ENCODE assay signal across 9 mouse cellular contexts in the genomic region with DNA sequence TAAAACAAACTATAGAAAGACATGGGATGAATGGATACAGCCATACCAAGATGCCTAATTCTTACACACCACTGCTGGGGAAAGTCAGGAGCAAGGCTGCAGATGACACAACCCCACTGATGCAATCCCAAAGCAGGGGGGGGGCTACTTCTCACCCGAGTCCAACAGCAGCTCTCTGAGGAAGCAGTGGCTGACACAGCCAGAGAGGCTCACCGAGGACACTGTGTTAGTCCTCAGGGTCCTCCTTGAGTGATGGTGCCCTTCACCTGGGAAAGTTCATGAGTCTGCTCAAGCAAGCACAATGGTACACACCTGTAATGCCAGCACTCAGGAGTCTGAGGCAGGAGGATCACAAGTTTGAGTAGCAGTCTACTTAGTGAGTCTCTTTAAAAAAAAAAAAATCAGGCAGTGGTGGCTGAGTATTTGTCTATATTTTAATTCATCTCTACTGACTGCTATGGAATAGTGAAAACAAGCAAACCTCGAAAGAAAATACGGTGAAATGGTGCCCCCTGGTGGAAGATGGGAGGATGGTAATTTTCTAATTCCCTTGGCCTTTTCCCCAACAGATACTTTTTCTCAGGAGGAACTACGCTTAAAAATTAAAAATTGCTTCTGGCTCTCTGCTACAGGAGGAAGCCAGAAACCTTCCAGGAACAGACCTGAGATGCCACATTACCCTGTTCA. TPM values are rescaled to one million over a fixed set of nuclear protein-coding genes. Genes with fewer than 3 reads are reported as not detected.
DNase-seq lines count a peak whose midpoint lies in the region; ATAC-seq and TF ChIP-seq lines count a peak whose summit lies in the region.
"Had no signal": no experiment of that assay in that cellular context is flagged by ENCODE, and none has a peak within 500 bp of the region (broad histone marks: within the 10 kb centered on the region; RNA-seq: fewer than 3 reads in every experiment).

No protein-coding gene starts in this region.

- H3K27ac ChIP-seq in bone marrow, adult 2 months (ENCODE audit: control insufficient read depth, insufficient read depth, low read depth, low read length, poor library complexity) = peak overlapping the region; percentile 45; the same call in 1 of the 2 replicates
- H3K27ac ChIP-seq in lung, embryonic 16.5 days (ENCODE audit: low read length) = no peak overlapping the region
- H3K27ac ChIP-seq: macrophage had no signal

- H3K9me3 ChIP-seq in lung, embryonic 16.5 days (ENCODE audit: control insufficient read depth, low read length) = no peaks in the 10 kb centered on the region

- no peak for ATAC-seq in cerebellum, adult (ENCODE audit: insufficient number of reproducible peaks, low FRiP score, low TSS enrichment)
- peak; percentile 59 for ATAC-seq in erythroblast, adult 5-6 weeks (replicated peaks; ENCODE audit: low FRiP score, poor library complexity, severe bottlenecking)
- peak; percentile 62 for ATAC-seq in lung, embryonic 16.5 days (ENCODE audit: low read depth)

- peak; percentile 20 for TF ChIP-seq CTCF in bone marrow, adult 2 months (IDR thresholded peaks at IDR 0.05; ENCODE audit: control insufficient read depth, insufficient read depth, low read length)

- H3K4me2 ChIP-seq in lung, embryonic 16.5 days (ENCODE audit: low read depth, low read length) = no peak overlapping the region

- H3K36me3 ChIP-seq in lung, embryonic 16.5 days (ENCODE audit: control insufficient read depth, insufficient read depth, low read length) = peaks cover 9% of the 10 kb centered on the region; the same call in 1 of the 2 replicates

- peak; percentile 68 for DNase-seq in cerebellum, adult 11 months
- peak; percentile 74 for DNase-seq in A20 (ENCODE audit: low read depth, low spot score)
- DNase-seq in kidney, postnatal 10 days = peak; percentile 84
- DNase-seq in spleen, adult 18-20 months = peak; percentile 7 to 66

- TF ChIP-seq POLR2A in bone marrow, adult 2 months (IDR thresholded peaks at IDR 0.05; ENCODE audit: borderline replicate concordance, control insufficient read depth, low read depth, low read length) = no peak

- no peak overlapping the region for H3K4me3 ChIP-seq in bone marrow, adult 2 months (replicated peaks; ENCODE audit: control insufficient read depth, low read depth, low read length)
- H3K4me3 ChIP-seq in lung, embryonic 16.5 days (ENCODE audit: low read length) = no peak overlapping the region

- 10% methylated on average over 5 of the region's 5 CpGs for WGBS in bone marrow, adult 2 months
- WGBS in lung, embryonic 16.5 days = 14% methylated on average over 5 of the region's 5 CpGs

- H3K9ac ChIP-seq in lung, embryonic 16.5 days (ENCODE audit: low read length) = no peak overlapping the region

- no peaks in the 10 kb centered on the region for H3K27me3 ChIP-seq in lung, embryonic 16.5 days (ENCODE audit: control insufficient read depth, insufficient read depth, low read depth, low read length)

- H3K4me1 ChIP-seq in bone marrow, adult 2 months (ENCODE audit: control insufficient read depth, insufficient read depth, low read length) = no peaks in the 10 kb centered on the region
- H3K4me1 ChIP-seq in lung, embryonic 16.5 days (replicated peaks; ENCODE audit: control insufficient read depth, insufficient read depth, low read length) = peaks cover 5% of the 10 kb centered on the region

RNA-seq across cellular contexts. Expression of a gene that starts 12.2 kb away (rescaled TPM):
- polyA plus RNA-seq in bone marrow, adult 2 months (2011; ENCODE audit: insufficient read depth, insufficient read length, low replicate concordance, missing spikeins) = 14.4 and 27.0 TPM in 2 replicates
- total RNA-seq in erythroblast, adult 5-6 weeks (2015; ENCODE audit: low replicate concordance) = 9.4 and 14.6 TPM in 2 replicates
- total RNA-seq in erythroblast, adult 5-6 weeks (2017; ENCODE audit: low replicate concordance) = 13.0 and 13.1 TPM in 2 replicates
- 36.9 and 39.0 TPM in 2 replicates for polyA plus RNA-seq in lung, embryonic 16.5 days (2015; fragmentation: Nextera tagmentation; extraction: Ambion mirVana)

RNA-seq across cellular contexts. Expression of a gene that starts 12.2 kb away (rescaled TPM):
- polyA plus RNA-seq in bone marrow, adult 2 months (2011; ENCODE audit: insufficient read depth, insufficient read length, low replicate concordance, missing spikeins) = 0.45 and 1.2 TPM in 2 replicates
- total RNA-seq in erythroblast, adult 5-6 weeks (2015; ENCODE audit: low replicate concordance) = 1.5 and 3.6 TPM in 2 replicates
- 0.17 and 3.5 TPM in 2 replicates for total RNA-seq in erythroblast, adult 5-6 weeks (2017; ENCODE audit: low replicate concordance)
- polyA plus RNA-seq in lung, embryonic 16.5 days (2015; fragmentation: Nextera tagmentation; extraction: Ambion mirVana) = 36.9 and 38.8 TPM in 2 replicates

RNA-seq across cellular contexts. Expression of a gene that starts 50.2 kb away (rescaled TPM):
- polyA plus RNA-seq in bone marrow, adult 2 months (2011; ENCODE audit: insufficient read depth, insufficient read length, low replicate concordance, missing spikeins) = not detected in 2 replicates
- total RNA-seq in erythroblast, adult 5-6 weeks (2015; ENCODE audit: low replicate concordance) = not detected in 2 replicates
- total RNA-seq in erythroblast, adult 5-6 weeks (2017; ENCODE audit: low replicate concordance) = not detected in 2 replicates
- polyA plus RNA-seq in lung, embryonic 16.5 days (2015; fragmentation: Nextera tagmentation; extraction: Ambion mirVana) = 0.48 and 1.5 TPM in 2 replicates
- polyA plus RNA-seq: macrophage had no signal

RNA-seq across cellular contexts. Expression of a gene that starts 50.2 kb away (rescaled TPM):
- polyA plus RNA-seq in bone marrow, adult 2 months (2011; ENCODE audit: insufficient read depth, insufficient read length, low replicate concordance, missing spikeins) = 2.2 TPM in 1 of 2 replicates, not detected in the other
- total RNA-seq in erythroblast, adult 5-6 weeks (2015; ENCODE audit: low replicate concordance) = 2.9 TPM in 1 of 2 replicates, not detected in the other
- 0.42 TPM in 1 of 2 replicates, not detected in the other for total RNA-seq in erythroblast, adult 5-6 weeks (2017; ENCODE audit: low replicate concordance)
- polyA plus RNA-seq in lung, embryonic 16.5 days (2015; fragmentation: Nextera tagmentation; extraction: Ambion mirVana) = 30.5 and 30.9 TPM in 2 replicates

Comparison
In these comparisons a context has a peak if more than half of its experiments do, and no peak if none do; other contexts are left out.
1. RNA of a gene that starts 12.2 kb away (polyA plus RNA-seq): 36.9 to 38.8 TPM in lung, embryonic 16.5 days; 0.45 to 1.2 TPM in bone marrow, adult 2 months; every median in the first group is over 10 times any median in the second.
2. Peak in every context shown above with its lines, with median percentiles within 50 percentile points of each other: DNase-seq.